Mouse (Mus musculus) intestine, embryonic 14.5 days (tissue): ENCODE measurements around the gene Tex2. TPM values are rescaled to one million over a fixed set of nuclear protein-coding genes. Genes with fewer than 3 reads are reported as not detected.

Experiments used
- ATAC-seq: fragments of 200-750 bp; cut with Nextera tagmentation; replicated peaks from 2 replicates; pipeline ENCODE4 v1.8.0; 2017; ENCODE audit warnings: low read depth, moderate number of reproducible peaks, moderate TSS enrichment, moderate library complexity; ENCODE audit not compliant: low FRiP score, low TSS enrichment
- DNase-seq: peaks from one replicate; pipeline ENCODE4 v3.0.0-alpha.2; 2018; ENCODE audit warnings: low spot score
- H3K27ac ChIP-seq: fragments of 300-500 bp; sonication (generic); 2 replicates; pipeline ENCODE4 v1.5.1; 2014; ENCODE audit warnings: low read depth, mild to moderate bottlenecking, control low read depth
- H3K27me3 ChIP-seq: fragments of 300-500 bp; sonication (generic); replicated peaks from 2 replicates; pipeline ENCODE4 v1.6.1; 2014; ENCODE audit warnings: low read length, control low read depth; ENCODE audit not compliant: control insufficient read depth, insufficient read depth
- H3K36me3 ChIP-seq: fragments of 300-500 bp; sonication (generic); 2 replicates; pipeline ENCODE4 v1.6.1; 2014; ENCODE audit warnings: low read length, control low read depth; ENCODE audit not compliant: control insufficient read depth, insufficient read depth
- H3K4me1 ChIP-seq: fragments of 300-500 bp; sonication (generic); replicated peaks from 2 replicates; pipeline ENCODE4 v1.6.1; 2014; ENCODE audit warnings: low read length, control low read depth, mixed read lengths; ENCODE audit not compliant: control insufficient read depth, insufficient read depth
- H3K4me2 ChIP-seq: fragments of 300-500 bp; sonication (generic); 2 replicates; pipeline ENCODE4 v1.6.1; 2014; ENCODE audit warnings: low read length
- H3K4me3 ChIP-seq: fragments of 300-500 bp; sonication (generic); 2 replicates; pipeline ENCODE4 v1.5.1; 2014; ENCODE audit warnings: low read depth, low read length, control low read depth, mixed read lengths
- H3K9ac ChIP-seq: fragments of 300-500 bp; sonication (generic); 2 replicates; pipeline ENCODE4 v1.6.1; 2014; ENCODE audit warnings: mild to moderate bottlenecking, low read length
- H3K9me3 ChIP-seq: fragments of 300-500 bp; sonication (generic); 2 replicates; pipeline ENCODE4 v1.6.1; 2016; ENCODE audit warnings: low read length, control low read depth; ENCODE audit not compliant: control insufficient read depth
- WGBS: fragments of 180-500 bp; shearing (Covaris S2); extraction: QIAGEN DNeasy Blood & Tissue Kit; methylation state at CpG from one replicate; pipeline ENCODE4 v1.1.7; 2014; 5-methylcytosine and 5-hydroxymethylcytosine counted together
- polyA plus RNA-seq: library from polyadenylated mRNA; unstranded; fragments of >200 nt; fragmentation: Nextera tagmentation; extraction: Ambion mirVana; gene quantifications from 2 replicates; pipeline ENCODE4 v1.2.1, GENCODE M21; 2014

Gene Tex2
- polyA plus RNA-seq, 1 experiment from 2014 or later = 11.6 TPM

- H3K27ac ChIP-seq = no peak overlapping the region
- no peak overlapping the region for H3K4me2 ChIP-seq
- H3K4me3 ChIP-seq = no peak overlapping the region
- H3K9ac ChIP-seq = no peak overlapping the region
- H3K36me3 ChIP-seq = no peaks in the 10 kb centered on the region
- no peaks in the 10 kb centered on the region for H3K9me3 ChIP-seq
- 71% methylated on average over 3 of the region's 3 CpGs for WGBS
- H3K27me3 ChIP-seq = no peaks in the 10 kb centered on the region
- H3K4me1 ChIP-seq = peaks cover 4% of the 10 kb centered on the region
- ATAC-seq (no peak), DNase-seq (no peak)
Observed at GRCm38 (mm10) chr11:106522538-106522937, 90.7 kb downstream of the Tex2 start.

- no peaks in the 10 kb centered on the region for H3K36me3 ChIP-seq
- H3K4me2 ChIP-seq = no peak overlapping the region
- H3K27ac ChIP-seq = no peak overlapping the region
- no peak for ATAC-seq
- no peak for DNase-seq
- H3K4me1 ChIP-seq = peaks cover 4% of the 10 kb centered on the region
- no peaks in the 10 kb centered on the region for H3K27me3 ChIP-seq
- 61% methylated on average over 4 of the region's 4 CpGs for WGBS
- no peaks in the 10 kb centered on the region for H3K9me3 ChIP-seq
- no peak overlapping the region for H3K9ac ChIP-seq
- H3K4me3 ChIP-seq = no peak overlapping the region
Observed at GRCm38 (mm10) chr11:106521612-106522011, 91.6 kb downstream of the Tex2 start.

GRCm38 (mm10) chr11:106520404-106520803, 92.8 kb downstream of the Tex2 start:
- H3K27ac ChIP-seq = no peak overlapping the region
- H3K36me3 ChIP-seq = no peaks in the 10 kb centered on the region
- ATAC-seq (no peak), DNase-seq (no peak)
- WGBS = 29% methylated on average over 3 of the region's 3 CpGs
- no peak overlapping the region for H3K4me2 ChIP-seq
- H3K9me3 ChIP-seq = no peaks in the 10 kb centered on the region
- no peaks in the 10 kb centered on the region for H3K27me3 ChIP-seq
- H3K4me3 ChIP-seq = no peak overlapping the region
- peaks cover 4% of the 10 kb centered on the region for H3K4me1 ChIP-seq
- H3K9ac ChIP-seq = no peak overlapping the region

- Histone ChIP-seq H3K9me3 (no peaks in the 10 kb centered on the region), H3K4me2 (no peak overlapping the region), H3K36me3 (no peaks in the 10 kb centered on the region), H3K4me3 (no peak overlapping the region), H3K4me1 (peaks cover 4% of the 10 kb centered on the region), H3K9ac (no peak overlapping the region), H3K27me3 (no peaks in the 10 kb centered on the region), H3K27ac (no peak overlapping the region)
- no peak for DNase-seq
- no peak for ATAC-seq
- WGBS = 57% methylated on average over 4 of the region's 4 CpGs
Observed at GRCm38 (mm10) chr11:106519519-106519918, 93.7 kb downstream of the Tex2 start.

GRCm38 (mm10) chr11:106518391-106518790, 94.8 kb downstream of the Tex2 start:
- Histone ChIP-seq H3K9me3 (no peaks in the 10 kb centered on the region), H3K4me1 (peaks cover 6% of the 10 kb centered on the region), H3K27ac (peak overlapping the region; percentile 43; the same call in 1 of the 2 replicates), H3K27me3 (no peaks in the 10 kb centered on the region), H3K4me2 (no peak overlapping the region), H3K4me3 (no peak overlapping the region), H3K9ac (no peak overlapping the region), H3K36me3 (no peaks in the 10 kb centered on the region)
- ATAC-seq = no peak
- 29% methylated on average over 4 of the region's 4 CpGs for WGBS
- DNase-seq = no peak

GRCm38 (mm10) chr11:106515079-106515745, 98.0 kb downstream of the Tex2 start:
- DNase-seq (no peak), ATAC-seq (no peak)
- H3K36me3 ChIP-seq = peaks cover 11% of the 10 kb centered on the region
- H3K27ac ChIP-seq = no peak overlapping the region
- 68% methylated on average over 16 of the region's 16 CpGs for WGBS
- H3K9me3 ChIP-seq = no peaks in the 10 kb centered on the region
- no peaks in the 10 kb centered on the region for H3K27me3 ChIP-seq
- no peak overlapping the region for H3K4me2 ChIP-seq
- H3K4me1 ChIP-seq = peaks cover 7% of the 10 kb centered on the region
- no peak overlapping the region for H3K9ac ChIP-seq
- H3K4me3 ChIP-seq = no peak overlapping the region

- H3K27me3 ChIP-seq = no peaks in the 10 kb centered on the region
- no peak overlapping the region for H3K9ac ChIP-seq
- peaks cover 13% of the 10 kb centered on the region for H3K36me3 ChIP-seq
- H3K4me2 ChIP-seq = no peak overlapping the region
- ATAC-seq (no peak), DNase-seq (no peak)
- H3K4me1 ChIP-seq = peaks cover 7% of the 10 kb centered on the region
- WGBS = 36% methylated on average over 5 of the region's 5 CpGs
- H3K9me3 ChIP-seq = no peaks in the 10 kb centered on the region
- no peak overlapping the region for H3K4me3 ChIP-seq
- H3K27ac ChIP-seq = no peak overlapping the region
Observed at GRCm38 (mm10) chr11:106514446-106514845, 98.8 kb downstream of the Tex2 start.

GRCm38 (mm10) chr11:106513166-106513565, 100.1 kb downstream of the Tex2 start:
- WGBS = 44% methylated on average over 2 of the region's 2 CpGs
- Histone ChIP-seq H3K4me1 (peaks cover 3% of the 10 kb centered on the region), H3K36me3 (peaks cover 16% of the 10 kb centered on the region), H3K4me3 (no peak overlapping the region), H3K27me3 (no peaks in the 10 kb centered on the region), H3K27ac (no peak overlapping the region), H3K4me2 (no peak overlapping the region), H3K9ac (no peak overlapping the region), H3K9me3 (no peaks in the 10 kb centered on the region)
- no peak for DNase-seq
- no peak for ATAC-seq

GRCm38 (mm10) chr11:106512006-106512390, 101.2 kb downstream of the Tex2 start:
- Histone ChIP-seq H3K36me3 (peaks cover 16% of the 10 kb centered on the region), H3K9me3 (no peaks in the 10 kb centered on the region), H3K9ac (no peak overlapping the region), H3K27ac (no peak overlapping the region), H3K4me3 (no peak overlapping the region), H3K27me3 (no peaks in the 10 kb centered on the region), H3K4me1 (peaks cover 3% of the 10 kb centered on the region; the same call in 1 of the 2 replicates), H3K4me2 (no peak overlapping the region)
- WGBS = 94% methylated on average over 7 of the region's 7 CpGs
- no peak for ATAC-seq
- DNase-seq = no peak
